Mouse (Mus musculus) midbrain, embryonic 14.5 days (tissue): ENCODE measurements at regions not wholly inside any gene's neighbourhood (a gene's known extent, or its start where the extent isn't known, plus 50 kb on each side); places are given as distances from the start of the nearest gene placed in this dataset.

Experiments used
- ATAC-seq: fragments of 200-750 bp; cut with Nextera tagmentation; 2 replicates; pipeline ENCODE4 v1.8.0; 2017; ENCODE audit warnings: moderate number of reproducible peaks, moderate library complexity; ENCODE audit not compliant: low FRiP score, low TSS enrichment
- DNase-seq: peaks from one replicate; pipeline ENCODE4 v3.0.0-alpha.2; 2015
- H3K27ac ChIP-seq: fragments of 300-500 bp; sonication (generic); replicated peaks from 2 replicates; pipeline ENCODE4 v1.5.1; 2014; ENCODE audit warnings: mild to moderate bottlenecking, low read depth, low read length, moderate library complexity
- H3K27me3 ChIP-seq: fragments of 300-500 bp; sonication (generic); 2 replicates; pipeline ENCODE4 v1.6.1; 2014; ENCODE audit warnings: low read length, control low read depth, mixed read lengths; ENCODE audit not compliant: control insufficient read depth, insufficient read depth
- H3K36me3 ChIP-seq: fragments of 300-500 bp; sonication (generic); 2 replicates; pipeline ENCODE4 v1.6.1; 2014; ENCODE audit warnings: low read length, control low read depth; ENCODE audit not compliant: control insufficient read depth, insufficient read depth
- H3K4me1 ChIP-seq: fragments of 300-500 bp; sonication (generic); 2 replicates; pipeline ENCODE4 v1.6.1; 2014; ENCODE audit warnings: mild to moderate bottlenecking, antibody characterized with exemption, low read length, control low read depth; ENCODE audit not compliant: control insufficient read depth, insufficient read depth
- H3K4me2 ChIP-seq: fragments of 300-500 bp; sonication (generic); 2 replicates; pipeline ENCODE4 v1.6.1; 2014; ENCODE audit warnings: mild to moderate bottlenecking, low read length, moderate library complexity
- H3K4me3 ChIP-seq: fragments of 300-500 bp; sonication (generic); replicated peaks from 2 replicates; pipeline ENCODE4 v1.5.1; 2014; ENCODE audit warnings: low read depth, low read length
- H3K9ac ChIP-seq: fragments of 300-500 bp; sonication (generic); replicated peaks from 2 replicates; pipeline ENCODE4 v1.6.1; 2014; ENCODE audit warnings: mild to moderate bottlenecking, low read length, moderate library complexity
- H3K9me3 ChIP-seq: fragments of 300-500 bp; sonication (generic); 2 replicates; pipeline ENCODE4 v1.6.1; 2016; ENCODE audit warnings: low read length, control low read depth, mixed read lengths; ENCODE audit not compliant: control insufficient read depth
- WGBS: fragments of 180-500 bp; shearing (Covaris S2); extraction: QIAGEN DNeasy Blood & Tissue Kit; methylation state at CpG from one replicate; pipeline ENCODE4 v1.1.7; 2014; 5-methylcytosine and 5-hydroxymethylcytosine counted together

- no peak overlapping the region for H3K4me2 ChIP-seq
- WGBS = 81% methylated on average over 5 of the region's 5 CpGs
- H3K9me3 ChIP-seq = 0 out of 2 replicates have a peak, but pooled peaks cover 4% of the 10 kb centered on the region
- no peaks in the 10 kb centered on the region for H3K36me3 ChIP-seq
- DNase-seq (no peak), ATAC-seq (no peak)
- no peak overlapping the region for H3K9ac ChIP-seq
- H3K27me3 ChIP-seq = no peaks in the 10 kb centered on the region
- no peak overlapping the region for H3K4me3 ChIP-seq
- no peaks in the 10 kb centered on the region for H3K4me1 ChIP-seq
- H3K27ac ChIP-seq = no peak overlapping the region
These were observed 253.5 kb upstream of the Nr5a2 start for GRCm38 (mm10) chr1:137213717-137214116.

GRCm38 (mm10) chr1:137212856-137213255 lies 252.6 kb upstream of the Nr5a2 start:
- no peaks in the 10 kb centered on the region for H3K4me1 ChIP-seq
- no peaks in the 10 kb centered on the region for H3K9me3 ChIP-seq
- no peaks in the 10 kb centered on the region for H3K36me3 ChIP-seq
- H3K4me2 ChIP-seq = no peak overlapping the region
- WGBS = 70% methylated on average over 3 of the region's 3 CpGs
- no peak overlapping the region for H3K9ac ChIP-seq
- DNase-seq (no peak), ATAC-seq (no peak)
- no peak overlapping the region for H3K27ac ChIP-seq
- H3K4me3 ChIP-seq = no peak overlapping the region
- H3K27me3 ChIP-seq = no peaks in the 10 kb centered on the region

DNA sequence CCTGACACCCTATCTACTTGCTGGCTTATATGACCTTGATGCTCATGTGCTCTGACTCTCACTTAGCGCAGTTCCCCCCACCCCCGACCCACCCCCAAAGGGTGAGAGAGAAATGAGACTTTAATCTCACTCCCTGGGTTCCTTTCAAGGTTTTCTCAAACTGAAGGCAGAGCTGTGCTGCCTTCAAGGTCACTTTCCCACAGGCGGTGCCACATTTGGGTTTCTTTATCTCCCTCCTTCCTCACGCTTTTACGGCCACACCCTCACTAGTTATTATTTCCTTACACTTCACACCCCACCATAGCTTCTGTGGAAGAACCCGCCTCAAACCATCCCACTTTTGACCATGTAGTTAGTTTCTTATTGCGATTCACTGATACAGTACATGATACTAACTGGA lies 244.1 kb upstream of the Nr5a2 start:
- H3K27me3 ChIP-seq = no peaks in the 10 kb centered on the region
- H3K9ac ChIP-seq = no peak overlapping the region
- 88% methylated on average over 7 of the region's 7 CpGs for WGBS
- no peak for ATAC-seq
- H3K4me1 ChIP-seq = no peaks in the 10 kb centered on the region
- no peak for DNase-seq
- H3K4me3 ChIP-seq = no peak overlapping the region
- H3K9me3 ChIP-seq = no peaks in the 10 kb centered on the region
- no peak overlapping the region for H3K4me2 ChIP-seq
- no peak overlapping the region for H3K27ac ChIP-seq
- H3K36me3 ChIP-seq = no peaks in the 10 kb centered on the region

GRCm38 (mm10) chr1:137203512-137203911 lies 243.3 kb upstream of the Nr5a2 start:
- no peak overlapping the region for H3K4me3 ChIP-seq
- H3K27me3 ChIP-seq = no peaks in the 10 kb centered on the region
- no peaks in the 10 kb centered on the region for H3K4me1 ChIP-seq
- 86% methylated on average over 8 of the region's 8 CpGs for WGBS
- H3K27ac ChIP-seq = no peak overlapping the region
- ATAC-seq (no peak), DNase-seq (no peak)
- H3K4me2 ChIP-seq = no peak overlapping the region
- H3K9me3 ChIP-seq = no peaks in the 10 kb centered on the region
- no peak overlapping the region for H3K9ac ChIP-seq
- no peaks in the 10 kb centered on the region for H3K36me3 ChIP-seq

DNA sequence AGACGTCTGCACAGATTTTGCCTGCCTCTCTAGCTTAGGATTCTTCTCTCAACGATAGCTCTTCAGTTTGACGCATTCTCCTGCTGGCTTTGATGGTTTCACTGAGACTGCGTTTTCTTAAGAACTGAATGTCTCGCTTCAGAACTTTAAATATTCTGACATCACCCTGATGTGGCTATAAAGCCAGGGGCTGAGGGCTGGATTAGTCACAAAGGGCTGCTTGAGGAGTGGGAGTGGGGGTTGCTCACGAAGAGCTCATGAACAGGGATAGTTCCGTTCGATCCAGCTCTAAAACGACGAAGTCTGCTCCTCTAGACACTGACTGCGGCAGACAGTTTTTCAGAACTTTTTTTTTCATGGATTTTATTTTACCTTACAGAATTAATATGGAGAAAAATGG lies 240.7 kb upstream of the Nr5a2 start:
- no peak overlapping the region for H3K4me2 ChIP-seq
- H3K9ac ChIP-seq = no peak overlapping the region
- peak; percentile 41 for DNase-seq
- H3K4me3 ChIP-seq = no peak overlapping the region
- WGBS = 37% methylated on average over 11 of the region's 11 CpGs
- no peaks in the 10 kb centered on the region for H3K9me3 ChIP-seq
- H3K27me3 ChIP-seq = no peaks in the 10 kb centered on the region
- no peak overlapping the region for H3K27ac ChIP-seq
- H3K36me3 ChIP-seq = no peaks in the 10 kb centered on the region
- no peaks in the 10 kb centered on the region for H3K4me1 ChIP-seq
- no peak for ATAC-seq

- Histone ChIP-seq H3K36me3 (no peaks in the 10 kb centered on the region), H3K4me1 (no peaks in the 10 kb centered on the region), H3K27me3 (no peaks in the 10 kb centered on the region), H3K9ac (no peak overlapping the region), H3K9me3 (no peaks in the 10 kb centered on the region), H3K27ac (no peak overlapping the region), H3K4me3 (no peak overlapping the region), H3K4me2 (no peak overlapping the region)
- ATAC-seq = no peak
- DNase-seq = no peak
These were observed 235.7 kb upstream of the Nr5a2 start for GRCm38 (mm10) chr1:137195962-137196361.

DNA sequence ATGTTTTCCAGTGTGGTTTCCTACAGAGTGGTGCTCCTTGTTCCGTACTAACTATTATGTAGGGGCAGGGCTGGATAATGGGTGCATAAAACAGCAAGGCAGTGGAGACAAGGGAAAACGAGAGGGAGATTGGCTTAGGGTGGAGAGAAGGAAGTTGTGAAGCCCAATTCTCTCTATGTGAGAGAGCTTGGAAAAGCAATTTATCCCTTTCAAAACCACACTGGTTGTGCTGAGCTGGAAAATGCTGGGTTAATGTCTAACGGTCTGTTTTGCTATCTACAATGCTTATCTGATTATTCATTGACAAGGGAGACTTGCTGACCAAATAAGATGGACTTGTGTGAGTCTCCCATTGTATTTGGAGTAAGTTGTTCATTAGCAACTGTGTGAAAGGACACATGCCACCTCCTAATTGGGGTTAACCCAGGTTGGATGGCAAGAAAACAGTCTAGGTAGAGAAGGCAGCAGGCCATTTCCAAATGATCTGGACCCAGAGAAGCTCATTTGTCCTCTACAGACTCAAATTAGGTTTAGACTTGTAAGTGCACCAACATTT lies 234.9 kb upstream of the Nr5a2 start:
- ATAC-seq (no peak), DNase-seq (no peak)
- Histone ChIP-seq H3K4me2 (no peak overlapping the region), H3K36me3 (no peaks in the 10 kb centered on the region), H3K27me3 (no peaks in the 10 kb centered on the region), H3K4me1 (no peaks in the 10 kb centered on the region), H3K4me3 (no peak overlapping the region), H3K9ac (no peak overlapping the region), H3K27ac (no peak overlapping the region), H3K9me3 (no peaks in the 10 kb centered on the region)
- WGBS = 86% methylated on average over 3 of the region's 3 CpGs

DNA sequence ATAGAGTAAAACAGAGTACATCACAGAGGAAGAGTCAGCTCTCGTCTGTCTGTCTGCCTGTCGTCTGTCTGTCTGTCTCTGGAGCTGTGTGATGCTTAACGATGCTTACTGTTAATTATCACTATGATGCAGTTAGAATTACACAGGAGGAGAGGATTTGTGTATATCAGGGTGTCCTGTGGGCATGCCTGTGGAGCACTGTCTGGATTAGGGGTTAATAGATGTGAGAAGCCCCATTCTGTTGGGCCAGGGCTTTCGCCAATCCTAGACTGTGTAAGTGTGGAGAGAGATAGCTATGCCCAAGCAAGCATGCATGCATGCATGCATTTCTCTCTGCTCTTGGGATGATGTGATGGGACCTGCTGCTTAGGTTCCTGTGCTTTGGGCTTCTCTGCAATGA lies 218.0 kb upstream of the Nr5a2 start:
- Histone ChIP-seq H3K4me3 (no peak overlapping the region), H3K36me3 (no peaks in the 10 kb centered on the region), H3K9me3 (no peaks in the 10 kb centered on the region), H3K9ac (no peak overlapping the region), H3K4me1 (no peaks in the 10 kb centered on the region), H3K27ac (no peak overlapping the region), H3K27me3 (no peaks in the 10 kb centered on the region), H3K4me2 (no peak overlapping the region)
- DNase-seq = no peak
- no peak for ATAC-seq
- 94% methylated on average over 4 of the region's 4 CpGs for WGBS

DNA sequence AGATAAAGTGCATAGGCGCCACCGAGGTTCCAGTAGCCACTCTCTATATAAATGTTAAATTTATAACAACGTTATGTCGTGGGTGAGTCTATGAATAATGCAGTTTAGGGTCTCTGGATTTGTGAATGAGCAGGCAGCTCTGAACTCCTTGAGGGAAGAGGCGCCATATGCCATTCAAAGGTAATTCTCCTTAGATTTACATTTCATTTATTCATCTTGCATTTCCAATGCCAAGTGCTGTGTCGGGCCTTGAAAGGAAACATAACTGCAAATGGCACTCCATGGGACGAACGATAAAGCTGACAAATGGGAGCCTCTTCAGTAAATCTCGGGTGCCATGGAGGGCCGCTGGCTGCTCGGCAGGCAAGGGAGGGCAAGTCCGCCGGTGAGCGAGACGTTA lies 216.4 kb upstream of the Nr5a2 start:
- 47% methylated on average over 15 of the region's 15 CpGs for WGBS
- H3K36me3 ChIP-seq = no peaks in the 10 kb centered on the region
- H3K4me2 ChIP-seq = peak overlapping the region; percentile 18; the same call in 1 of the 2 replicates
- peak; percentile 51 for DNase-seq
- no peak overlapping the region for H3K9ac ChIP-seq
- no peaks in the 10 kb centered on the region for H3K27me3 ChIP-seq
- no peak overlapping the region for H3K27ac ChIP-seq
- no peak overlapping the region for H3K4me3 ChIP-seq
- ATAC-seq = no peak
- H3K4me1 ChIP-seq = 0 out of 2 replicates have a peak, but pooled peaks cover 3% of the 10 kb centered on the region
- no peaks in the 10 kb centered on the region for H3K9me3 ChIP-seq
